19 mouse cellular contexts compared by ENCODE assay signal in genomic region chr5:43910006-43910405, GRCm38 (mm10). TPM values are rescaled to one million over a fixed set of nuclear protein-coding genes. Genes with fewer than 3 reads are reported as not detected.
"Had no signal": no experiment of that assay in that cellular context is flagged by ENCODE, and none has a peak within 500 bp of the region (broad histone marks: within the 10 kb centered on the region; RNA-seq: fewer than 3 reads in every experiment).

No protein-coding gene starts in this region.

- H3K4me3 ChIP-seq: hindbrain, embryonic 15.5 days; kidney, embryonic 15.5 days; layer of hippocampus, adult 2 months; limb, embryonic 10.5 days; limb, embryonic 13.5 days; liver, embryonic 13.5 days; megakaryocyte, embryonic 14.5 days; midbrain, embryonic 10.5 days; midbrain, embryonic 13.5 days had no signal

- DNase-seq: layer of hippocampus, adult 9-11 months; liver; liver, embryonic 13.5 days; thymus, postnatal 25 days had no signal

- H3K4me1 ChIP-seq: hindbrain, embryonic 15.5 days; kidney, embryonic 15.5 days; limb, embryonic 10.5 days; limb, embryonic 13.5 days; liver, embryonic 13.5 days; megakaryocyte, embryonic 14.5 days; midbrain, embryonic 10.5 days; midbrain, embryonic 13.5 days had no signal

- H3K36me3 ChIP-seq: hindbrain, embryonic 15.5 days; kidney, embryonic 15.5 days; limb, embryonic 10.5 days; limb, embryonic 13.5 days; liver, embryonic 13.5 days; midbrain, embryonic 10.5 days; midbrain, embryonic 13.5 days had no signal

- H3K4me2 ChIP-seq: hindbrain, embryonic 15.5 days; kidney, embryonic 15.5 days; limb, embryonic 13.5 days; liver, embryonic 13.5 days; lung, embryonic 14.5 days; midbrain, embryonic 13.5 days had no signal

- H3K27ac ChIP-seq: hindbrain, embryonic 15.5 days; kidney, embryonic 15.5 days; layer of hippocampus, adult 2 months; limb, embryonic 10.5 days; limb, embryonic 13.5 days; liver, embryonic 13.5 days; macrophage; midbrain, embryonic 10.5 days; midbrain, embryonic 13.5 days had no signal

- H3K9me3 ChIP-seq: hindbrain, embryonic 15.5 days; kidney, embryonic 15.5 days; limb, embryonic 10.5 days; limb, embryonic 13.5 days; liver, embryonic 13.5 days; megakaryocyte, embryonic 14.5 days; midbrain, embryonic 10.5 days; midbrain, embryonic 13.5 days had no signal

- H3K9ac ChIP-seq: hindbrain, embryonic 15.5 days; kidney, embryonic 15.5 days; limb, embryonic 13.5 days; liver, embryonic 13.5 days; lung, embryonic 14.5 days; midbrain, embryonic 13.5 days had no signal

- H3K27me3 ChIP-seq: hindbrain, embryonic 15.5 days; kidney, embryonic 15.5 days; limb, embryonic 13.5 days; liver, embryonic 13.5 days; megakaryocyte, embryonic 14.5 days; midbrain, embryonic 13.5 days had no signal

- ATAC-seq: midbrain, embryonic 13.5 days; midbrain, embryonic 16.5 days had no signal

RNA-seq across cellular contexts. Expression of gene Gm7879, which starts 2.9 kb away (rescaled TPM):
- polyA plus RNA-seq: hindbrain, embryonic 15.5 days; intestine, embryonic 14.5 days; liver, embryonic 16.5 days; lung, postnatal 0 days; macrophage; neural tube, embryonic 14.5 days had no signal
